ENCODE assay signal across 9 mouse cellular contexts in the genomic region with DNA sequence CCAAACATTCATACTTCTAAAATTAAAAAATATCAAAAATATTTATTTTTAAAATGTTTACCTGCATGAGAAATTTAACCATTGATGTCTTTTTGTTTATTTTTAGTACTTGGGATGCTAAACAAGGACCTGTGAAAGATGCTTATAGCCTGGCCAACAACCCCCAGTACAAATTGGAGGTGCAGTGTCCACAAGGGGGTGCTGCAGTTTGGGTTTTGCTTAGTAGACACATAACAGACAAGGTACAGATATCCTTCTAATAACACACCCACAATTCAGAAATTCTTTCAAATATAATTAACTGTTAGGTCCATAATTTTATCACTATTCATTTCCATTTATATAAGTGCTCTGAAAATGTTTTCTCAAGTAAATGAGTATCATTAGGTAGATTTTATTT. TPM values are rescaled to one million over a fixed set of nuclear protein-coding genes. Genes with fewer than 3 reads are reported as not detected.
DNase-seq lines count a peak whose midpoint lies in the region; ATAC-seq and TF ChIP-seq lines count a peak whose summit lies in the region.
"Had no signal": no experiment of that assay in that cellular context is flagged by ENCODE, and none has a peak within 500 bp of the region (broad histone marks: within the 10 kb centered on the region; RNA-seq: fewer than 3 reads in every experiment).

No protein-coding gene starts in this region.

- H3K27me3 ChIP-seq in midbrain, embryonic 11.5 days (ENCODE audit: control insufficient read depth, insufficient read depth, low read length), result no peaks in the 10 kb centered on the region
- no peaks in the 10 kb centered on the region for H3K27me3 ChIP-seq in midbrain, embryonic 13.5 days
- no peaks in the 10 kb centered on the region for H3K27me3 ChIP-seq in limb, embryonic 14.5 days (ENCODE audit: control insufficient read depth, insufficient read depth, low read length)
- H3K27me3 ChIP-seq: heart, embryonic 15.5 days had no signal

- no peaks in the 10 kb centered on the region for H3K4me1 ChIP-seq in midbrain, embryonic 11.5 days (ENCODE audit: control insufficient read depth, insufficient read depth, low read length)
- no peaks in the 10 kb centered on the region for H3K4me1 ChIP-seq in midbrain, embryonic 13.5 days (replicated peaks)
- no peaks in the 10 kb centered on the region for H3K4me1 ChIP-seq in embryonic fibroblast, embryonic 13.5 days (ENCODE audit: control insufficient read depth, insufficient read depth, low read length)
- H3K4me1 ChIP-seq in limb, embryonic 14.5 days (ENCODE audit: control insufficient read depth, insufficient read depth, low read length), result no peaks in the 10 kb centered on the region
- H3K4me1 ChIP-seq: heart, embryonic 15.5 days had no signal

- no peak overlapping the region for H3K27ac ChIP-seq in midbrain, embryonic 11.5 days (ENCODE audit: low read depth, low read length)
- no peak overlapping the region for H3K27ac ChIP-seq in midbrain, embryonic 13.5 days
- H3K27ac ChIP-seq in embryonic fibroblast, embryonic 13.5 days (ENCODE audit: insufficient read depth, low read length), result no peak overlapping the region
- no peak overlapping the region for H3K27ac ChIP-seq in limb, embryonic 14.5 days (replicated peaks; ENCODE audit: low read depth, low read length)
- H3K27ac ChIP-seq: heart, embryonic 15.5 days had no signal

- no peak overlapping the region for H3K9ac ChIP-seq in midbrain, embryonic 11.5 days (ENCODE audit: low read length)
- H3K9ac ChIP-seq in midbrain, embryonic 13.5 days (replicated peaks), result no peak overlapping the region
- no peak overlapping the region for H3K9ac ChIP-seq in limb, embryonic 14.5 days (ENCODE audit: low read depth, low read length, severe bottlenecking)
- H3K9ac ChIP-seq: heart, embryonic 15.5 days had no signal

- peaks cover 9% of the 10 kb centered on the region; the same call in 1 of the 2 replicates for H3K36me3 ChIP-seq in midbrain, embryonic 11.5 days (ENCODE audit: control insufficient read depth, insufficient read depth, low read length)
- peaks cover 68% of the 10 kb centered on the region for H3K36me3 ChIP-seq in midbrain, embryonic 13.5 days
- H3K36me3 ChIP-seq in limb, embryonic 14.5 days (ENCODE audit: control insufficient read depth, insufficient read depth, low read length), result peaks cover 65% of the 10 kb centered on the region

- DNase-seq in adrenal gland, adult (ENCODE audit: inconsistent age in 2 of 2, low spot score in 1 of 2), result peak; percentile 70 to 90
- no peak for DNase-seq in adrenal gland, adult 8-10 months
- peak; percentile 95 for DNase-seq in midbrain, embryonic 11.5 days (ENCODE audit: low spot score, missing footprints)
- DNase-seq in brain, adult 2 months (ENCODE audit: low read depth, low spot score), result peak; percentile 91
- peak; percentile 68 for DNase-seq in limb, embryonic 14.5 days (ENCODE audit: low spot score)
- DNase-seq in right cerebral cortex, postnatal 4 days, result peak; percentile 75

- H3K9me3 ChIP-seq in midbrain, embryonic 11.5 days (ENCODE audit: control insufficient read depth, low read length), result no peaks in the 10 kb centered on the region
- H3K9me3 ChIP-seq in midbrain, embryonic 13.5 days, result no peaks in the 10 kb centered on the region
- no peaks in the 10 kb centered on the region for H3K9me3 ChIP-seq in limb, embryonic 14.5 days (ENCODE audit: control insufficient read depth, low read length)
- H3K9me3 ChIP-seq: heart, embryonic 15.5 days had no signal

- no peak overlapping the region for H3K4me3 ChIP-seq in midbrain, embryonic 11.5 days (ENCODE audit: low read depth, low read length)
- no peak overlapping the region for H3K4me3 ChIP-seq in midbrain, embryonic 13.5 days (replicated peaks)
- H3K4me3 ChIP-seq in embryonic fibroblast, embryonic 13.5 days (ENCODE audit: insufficient read depth, low read length), result no peak overlapping the region
- no peak overlapping the region for H3K4me3 ChIP-seq in limb, embryonic 14.5 days (replicated peaks; ENCODE audit: low read length)
- H3K4me3 ChIP-seq: heart, embryonic 15.5 days had no signal

- TF ChIP-seq CTCF in embryonic fibroblast, embryonic 13.5 days (IDR thresholded peaks at IDR 0.05; ENCODE audit: borderline replicate concordance, insufficient read depth, low read length), result peak; percentile 18; the same call in 1 of the 2 replicates

- TF ChIP-seq POLR2A in embryonic fibroblast, embryonic 13.5 days (IDR thresholded peaks at IDR 0.05; ENCODE audit: low read depth, low read length), result no peak
- TF ChIP-seq POLR2A in limb, embryonic 14.5 days (IDR thresholded peaks at IDR 0.05; ENCODE audit: borderline replicate concordance, extremely low read depth, insufficient read depth, insufficient read length), result no peak

- no peak overlapping the region for H3K4me2 ChIP-seq in midbrain, embryonic 11.5 days
- no peak overlapping the region for H3K4me2 ChIP-seq in midbrain, embryonic 13.5 days (replicated peaks)
- H3K4me2 ChIP-seq in limb, embryonic 14.5 days (replicated peaks; ENCODE audit: low read depth, low read length, severe bottlenecking), result no peak overlapping the region
- H3K4me2 ChIP-seq: heart, embryonic 15.5 days had no signal

- ATAC-seq in midbrain, embryonic 11.5 days (ENCODE audit: low FRiP score), result no peak
- ATAC-seq in midbrain, embryonic 13.5 days, result no peak
- no peak for ATAC-seq in limb, embryonic 14.5 days (ENCODE audit: low FRiP score, low read depth)

RNA-seq across cellular contexts. Expression of a gene that starts 28.9 kb away (rescaled TPM):
- total RNA-seq in adrenal gland, adult 8-10 months (2022), result 10 to 100 TPM; 42.7 to 51.4 (median 48.7) TPM
- polyA plus RNA-seq in midbrain, embryonic 11.5 days (2014; fragmentation: Nextera tagmentation; extraction: Ambion mirVana), result 45.5 and 48.6 TPM in 2 replicates
- polyA plus RNA-seq in midbrain, embryonic 13.5 days (2015; fragmentation: Nextera tagmentation; extraction: Ambion mirVana), result 66.3 and 69.7 TPM in 2 replicates
- polyA plus RNA-seq in embryonic fibroblast, embryonic 13.5 days (2011; ENCODE audit: insufficient read length, low read depth, missing spikeins), result 38.1 and 46.0 TPM in 2 replicates
- polyA plus RNA-seq in limb, embryonic 14.5 days (2012; rRNA removed), result 37.3 and 44.7 TPM in 2 replicates
- 44.1 and 45.6 TPM in 2 replicates for polyA plus RNA-seq in limb, embryonic 14.5 days (2014; fragmentation: Nextera tagmentation; extraction: Ambion mirVana)

RNA-seq across cellular contexts. Expression of a gene that starts 41.7 kb away (rescaled TPM):
- total RNA-seq in adrenal gland, adult 8-10 months (2022), result 1 to 10 TPM; 1.6 to 5.4 (median 3.1) TPM
- 8.7 TPM in 2 replicates for polyA plus RNA-seq in midbrain, embryonic 11.5 days (2014; fragmentation: Nextera tagmentation; extraction: Ambion mirVana)
- polyA plus RNA-seq in midbrain, embryonic 13.5 days (2015; fragmentation: Nextera tagmentation; extraction: Ambion mirVana), result 5.0 and 5.3 TPM in 2 replicates
- 0.40 and 1.5 TPM in 2 replicates for polyA plus RNA-seq in embryonic fibroblast, embryonic 13.5 days (2011; ENCODE audit: insufficient read length, low read depth, missing spikeins)
- 12.1 and 16.6 TPM in 2 replicates for polyA plus RNA-seq in limb, embryonic 14.5 days (2012; rRNA removed)
- 5.6 and 7.8 TPM in 2 replicates for polyA plus RNA-seq in limb, embryonic 14.5 days (2014; fragmentation: Nextera tagmentation; extraction: Ambion mirVana)
